Mouse (Mus musculus): ENCODE results near the gene Mrpl53.

DNA sequence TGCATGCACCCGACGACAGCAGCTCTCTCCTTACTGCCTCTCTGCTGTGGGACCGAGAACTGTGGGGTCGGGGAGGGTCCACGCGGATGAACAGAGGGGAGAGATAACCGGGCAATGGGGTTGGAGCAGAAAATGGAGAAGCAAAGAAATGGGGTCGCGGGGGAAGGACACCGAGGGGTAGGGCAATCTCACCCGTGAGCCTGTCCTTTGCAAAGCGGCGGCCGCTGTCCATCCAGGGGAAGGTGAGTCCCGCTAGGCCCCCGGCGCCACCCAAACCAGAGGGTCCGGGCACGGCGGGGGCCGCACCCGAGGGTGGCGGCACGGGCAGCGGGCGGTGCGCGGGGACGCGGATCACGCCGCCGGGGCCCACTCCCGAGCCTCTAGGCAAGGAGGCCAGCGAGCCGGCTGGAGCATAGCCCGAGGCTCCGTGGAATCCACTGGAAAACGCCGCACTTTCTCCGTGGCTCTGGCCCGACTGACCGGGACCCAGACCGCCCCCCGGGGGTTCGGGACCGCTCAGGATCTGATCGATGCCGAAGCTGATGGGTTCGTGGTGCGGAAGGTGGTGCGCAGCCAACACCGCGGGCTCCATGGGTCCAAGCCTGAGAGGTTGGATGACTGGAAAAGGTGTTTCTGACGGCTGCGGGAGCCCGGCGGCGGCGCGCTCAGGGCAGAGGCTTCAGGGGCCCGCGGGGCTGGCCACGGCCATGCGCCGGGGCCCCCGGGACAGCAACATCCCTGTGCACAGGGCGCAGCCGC is 39.2 kb upstream of the Mrpl53 start:
- no peak for TF ChIP-seq CTCF (IDR thresholded peaks at IDR 0.05; ENCODE audit: extremely low read depth, insufficient read depth, insufficient read length, insufficient replicate concordance)
- TF ChIP-seq POLR2A (IDR thresholded peaks at IDR 0.05; ENCODE audit: low read depth, low read length): no peak

All from spleen, adult 2 months (tissue).